Mouse (Mus musculus) skeletal muscle tissue, adult 2 months (tissue): ENCODE data around the gene Fam185a.
A peak's percentile ranks its signal among the peaks of the same experiment; 100 is the strongest.

Experiments
- DNase-seq: peaks from one replicate; pipeline ENCODE4 v3.0.0-alpha.2; 2012; ENCODE audit warnings: low read depth, low spot score

Fam185a gene

DNA sequence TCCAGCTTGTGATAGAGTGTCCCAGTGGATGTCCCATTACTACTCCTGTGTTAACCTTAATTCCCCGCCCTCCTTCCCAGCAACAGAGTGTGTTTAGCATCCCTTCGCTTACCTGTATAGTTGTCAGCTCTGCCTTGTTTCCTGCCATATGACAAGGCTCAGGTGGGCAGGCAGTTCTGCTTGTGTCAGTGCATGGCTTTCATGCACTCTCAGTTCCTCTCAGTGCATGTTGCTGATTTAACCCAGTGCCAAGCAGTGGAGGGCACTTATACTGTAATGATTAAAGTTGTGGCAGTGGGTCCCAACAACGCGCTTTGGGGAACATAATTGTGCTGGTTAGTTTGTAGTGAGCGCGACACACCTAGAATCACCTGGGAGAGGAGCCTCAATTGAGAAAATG, 1.9 kb downstream of the Fam185a start:
- no peak for DNase-seq

DNA sequence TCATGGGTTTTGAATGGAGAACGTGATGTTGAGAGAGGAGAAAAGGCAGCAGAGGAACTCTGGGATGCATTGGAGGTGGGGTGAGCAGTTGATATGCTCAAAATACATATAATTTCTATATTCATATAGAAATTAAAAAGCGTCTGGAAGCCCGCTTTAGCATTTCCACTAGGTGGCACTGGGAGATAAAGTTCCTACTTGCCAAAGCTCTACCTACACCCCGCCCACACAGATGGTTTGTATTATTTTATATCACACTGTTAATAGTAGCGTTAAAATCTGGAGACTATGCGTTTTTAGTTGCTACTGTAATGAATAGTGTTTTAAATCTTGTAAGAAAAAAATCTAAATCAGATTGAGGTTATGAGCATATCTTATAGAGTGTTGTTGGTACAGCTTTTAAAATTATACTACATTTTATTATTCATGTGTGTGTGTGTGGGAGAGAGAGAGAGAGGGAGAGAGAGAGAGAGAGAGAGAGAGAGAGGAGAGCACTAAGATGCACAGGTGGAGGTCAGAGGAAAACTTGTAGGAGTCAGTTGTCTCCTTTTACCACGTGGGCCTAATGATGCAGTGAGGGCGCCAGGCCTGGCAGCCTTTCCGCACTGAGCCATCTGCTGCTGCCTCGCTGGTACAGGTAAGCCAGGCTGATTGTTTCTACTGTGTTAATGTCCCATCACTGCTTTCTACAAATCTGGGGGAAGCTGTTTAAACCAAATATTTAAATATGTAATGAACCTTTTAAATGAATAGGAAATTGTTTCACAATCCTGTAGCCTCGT, 9.6 kb downstream of the Fam185a start:
- DNase-seq, result no peak

DNA sequence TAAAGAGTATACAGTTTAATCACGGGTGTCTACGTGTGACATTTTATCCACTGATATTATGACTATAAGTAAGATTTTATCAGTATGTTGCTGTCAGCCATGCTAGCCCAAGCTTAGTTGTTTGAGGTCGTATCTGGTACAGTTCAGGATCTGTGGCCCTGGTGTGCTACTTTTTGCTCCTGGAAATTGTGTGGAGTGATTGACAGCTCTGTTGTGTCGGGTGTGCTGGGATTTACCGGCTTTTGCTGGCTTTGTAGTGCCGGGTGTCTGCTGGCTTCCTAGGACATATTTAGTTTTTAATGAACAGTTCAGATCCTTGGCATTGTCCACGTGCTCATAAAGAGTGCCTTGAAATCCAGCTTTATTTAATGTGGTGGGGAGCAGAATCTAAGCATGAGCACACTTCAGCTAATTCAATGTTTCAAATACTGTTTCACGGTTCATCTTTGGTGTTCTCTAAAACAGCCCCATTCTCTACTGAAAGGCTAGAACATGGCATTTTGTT, 11.8 kb downstream of the Fam185a start:
- DNase-seq, result no peak

DNA sequence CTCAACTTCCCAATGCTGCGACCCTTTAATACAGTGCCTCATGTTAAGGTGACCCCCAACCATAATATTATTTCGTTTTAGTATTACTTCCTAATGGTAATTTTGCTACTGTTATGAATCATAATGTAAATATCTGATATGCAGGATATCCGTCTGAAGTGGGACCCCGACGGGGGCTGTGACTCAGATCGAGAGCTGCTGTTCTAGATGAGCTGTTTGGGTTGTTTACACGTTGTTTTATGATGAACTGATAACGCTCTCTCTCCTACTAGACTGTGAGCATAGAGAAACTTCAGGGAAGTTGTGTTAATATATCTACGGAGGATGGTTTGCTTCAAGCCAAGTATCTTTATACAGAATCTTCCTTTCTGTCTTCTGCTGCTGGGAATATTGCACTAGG, 13.7 kb downstream of the Fam185a start:
- no peak for DNase-seq

GRCm38 (mm10) chr5:21439446-21440110, 14.8 kb downstream of the Fam185a start:
- DNase-seq, result no peak

DNA sequence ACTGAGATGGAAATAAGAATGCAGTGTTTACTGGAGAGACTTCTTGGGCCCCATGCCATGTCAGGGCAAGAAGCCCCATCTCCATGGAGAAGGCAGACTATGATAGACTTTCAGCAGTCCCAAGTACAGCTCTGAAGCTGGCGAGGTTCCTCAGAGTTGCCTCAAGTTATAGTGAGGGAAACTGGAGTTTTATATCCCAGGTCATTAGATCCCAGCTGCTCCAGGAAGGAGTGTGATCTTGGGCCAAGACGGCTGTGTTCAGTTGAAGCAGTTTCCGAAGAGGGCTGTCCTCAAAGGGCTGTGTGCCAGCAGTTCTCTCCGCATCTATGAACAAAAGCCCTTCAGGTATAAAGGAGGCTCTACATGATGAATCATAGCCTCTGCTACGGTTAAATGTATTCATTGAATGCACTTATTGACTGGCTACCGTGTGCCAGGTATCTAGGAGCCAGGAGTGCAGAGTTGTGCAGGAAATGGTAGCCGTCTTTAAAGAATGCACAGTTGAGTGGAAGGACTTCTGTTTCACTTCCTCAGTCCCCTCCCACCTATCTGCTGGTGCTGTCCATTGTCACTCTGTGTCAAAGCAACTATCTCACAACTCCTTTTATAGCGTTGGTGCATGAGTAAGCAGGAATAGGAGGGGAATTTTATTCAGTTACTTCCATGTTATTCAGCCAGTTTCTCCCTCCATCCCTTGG, 16.2 kb downstream of the Fam185a start:
- DNase-seq, result peak; percentile 22

DNA sequence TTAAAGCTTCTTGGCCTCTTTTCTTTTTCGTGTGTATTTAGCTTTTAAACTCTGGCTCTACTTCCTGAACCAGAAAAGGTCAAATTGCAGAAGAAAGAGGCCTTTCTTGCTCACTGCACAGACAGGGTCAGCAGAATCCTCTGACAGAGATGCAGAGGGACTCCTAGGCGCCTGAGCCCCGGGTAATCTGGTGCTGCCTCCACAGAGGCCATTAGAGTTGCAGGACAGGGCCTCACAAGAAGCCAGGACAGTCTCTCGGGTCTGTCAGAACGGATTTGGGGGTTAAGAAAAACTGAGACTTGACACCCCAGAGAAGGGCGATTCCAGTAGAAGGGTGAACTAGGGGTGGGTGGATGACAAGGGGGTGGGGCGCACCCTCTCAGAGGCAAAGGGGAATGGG, 42.6 kb downstream of the Fam185a start:
- no peak for DNase-seq

DNA sequence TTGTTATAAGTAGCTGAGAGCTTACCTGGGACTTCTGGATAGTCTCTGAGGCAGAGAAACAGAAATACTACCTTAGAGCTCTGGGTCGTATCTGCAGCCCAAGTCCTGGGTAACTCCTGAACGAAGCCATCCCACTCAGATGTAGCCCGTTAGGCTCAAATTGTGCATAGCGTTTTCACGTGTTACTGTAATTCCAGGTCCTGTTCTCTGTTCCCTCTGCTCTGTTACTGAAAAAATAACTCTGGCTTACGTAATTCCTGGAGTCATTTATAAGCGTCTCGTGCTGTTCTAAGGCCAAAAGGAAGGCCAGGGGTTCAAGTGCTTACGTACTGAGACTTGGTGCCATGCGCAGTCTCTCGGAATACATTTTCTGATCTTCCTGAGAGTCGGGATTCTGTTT, 43.3 kb downstream of the Fam185a start:
- DNase-seq, result no peak

DNA sequence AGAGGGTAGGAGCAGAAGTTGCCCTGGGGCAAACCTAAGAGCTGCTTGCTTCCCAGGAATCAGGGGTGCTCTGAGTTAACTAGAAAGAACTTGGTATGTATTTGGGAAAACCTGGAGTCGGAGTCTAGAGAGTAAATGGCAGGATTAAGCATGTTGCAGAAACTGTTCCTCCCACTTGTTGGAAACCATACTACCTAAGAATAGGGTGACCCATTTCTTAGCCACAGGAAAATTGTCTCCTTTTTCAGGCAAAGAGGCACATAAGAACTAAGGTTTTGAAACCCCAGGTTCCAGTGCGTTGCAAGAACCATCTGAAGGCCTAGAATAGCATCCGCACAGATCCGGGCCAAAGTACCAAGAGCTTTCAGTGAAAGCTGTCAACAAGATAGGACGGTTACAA, 53.7 kb downstream of the Fam185a start:
- no peak for DNase-seq

DNA sequence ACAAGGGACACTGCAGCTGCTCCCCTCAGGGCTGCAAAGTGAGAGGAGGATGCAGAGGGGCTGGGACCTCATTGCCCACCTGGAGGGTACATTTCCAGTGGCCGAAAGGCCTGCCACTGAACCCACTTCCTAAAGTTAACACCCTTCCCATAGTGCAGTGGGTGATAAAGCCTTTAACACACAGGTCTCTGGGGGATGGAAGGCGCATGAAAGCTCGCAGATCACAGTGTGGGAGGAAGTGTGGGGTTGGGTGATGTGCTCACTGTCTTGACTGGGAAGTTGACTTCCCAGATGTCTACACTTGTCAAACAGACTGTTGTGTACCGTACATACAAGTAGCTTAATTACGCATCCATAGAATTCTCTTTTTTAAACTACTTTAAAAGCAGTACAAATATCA, 55.0 kb downstream of the Fam185a start:
- no peak for DNase-seq

- DNase-seq, result no peak
Observed at GRCm38 (mm10) chr5:21481521-21481920, 56.8 kb downstream of the Fam185a start.

- no peak for DNase-seq
Observed at GRCm38 (mm10) chr5:21482446-21483222, 57.9 kb downstream of the Fam185a start.

GRCm38 (mm10) chr5:21483275-21483674, 58.5 kb downstream of the Fam185a start:
- no peak for DNase-seq

GRCm38 (mm10) chr5:21485197-21485829, 60.6 kb downstream of the Fam185a start:
- no peak for DNase-seq

DNA sequence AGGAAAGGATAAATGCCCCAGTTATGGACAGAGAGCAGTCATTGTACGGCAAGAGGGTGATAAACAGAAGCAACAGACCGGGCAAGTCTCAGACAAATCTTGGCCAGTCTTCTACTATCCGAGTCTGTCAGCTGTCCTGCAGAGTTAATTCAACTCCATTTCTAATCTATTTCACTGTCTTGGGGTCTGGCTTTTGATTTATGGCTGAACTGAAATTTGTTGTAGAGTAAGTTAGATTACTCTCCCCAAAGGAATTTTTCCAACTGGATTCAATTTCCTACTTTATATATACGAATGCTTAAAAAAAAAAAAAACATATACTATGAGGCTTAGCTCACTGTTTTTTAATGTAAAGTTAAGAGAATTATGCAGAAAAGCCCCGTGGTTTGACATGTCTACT, 62.0 kb downstream of the Fam185a start:
- DNase-seq, result no peak

- DNase-seq, result peak; percentile 31
Observed at GRCm38 (mm10) chr5:21487306-21487705, 62.5 kb downstream of the Fam185a start.

GRCm38 (mm10) chr5:21487716-21488115, 63.0 kb downstream of the Fam185a start:
- no peak for DNase-seq

- no peak for DNase-seq
Observed at GRCm38 (mm10) chr5:21488506-21488905, 63.7 kb downstream of the Fam185a start.

DNA sequence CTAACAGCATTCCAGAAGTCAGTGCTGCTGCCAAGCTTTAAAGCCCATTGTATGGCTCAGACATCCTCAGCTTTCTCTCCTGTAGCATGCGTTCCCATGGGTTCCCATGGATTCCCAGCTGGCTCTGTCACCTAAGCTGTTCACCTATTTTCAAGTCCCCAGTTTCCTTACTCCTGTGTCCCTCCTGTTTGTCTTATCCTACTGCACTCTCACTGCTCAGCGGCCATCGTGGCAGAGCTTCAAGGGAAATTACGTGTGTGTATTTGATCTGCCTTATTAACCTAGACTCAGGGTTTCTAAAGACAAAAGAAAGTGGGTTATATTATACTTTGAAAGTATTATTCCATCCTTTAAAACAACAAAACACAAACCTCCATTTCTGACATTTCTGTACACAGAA, 64.4 kb downstream of the Fam185a start:
- DNase-seq, result no peak

DNA sequence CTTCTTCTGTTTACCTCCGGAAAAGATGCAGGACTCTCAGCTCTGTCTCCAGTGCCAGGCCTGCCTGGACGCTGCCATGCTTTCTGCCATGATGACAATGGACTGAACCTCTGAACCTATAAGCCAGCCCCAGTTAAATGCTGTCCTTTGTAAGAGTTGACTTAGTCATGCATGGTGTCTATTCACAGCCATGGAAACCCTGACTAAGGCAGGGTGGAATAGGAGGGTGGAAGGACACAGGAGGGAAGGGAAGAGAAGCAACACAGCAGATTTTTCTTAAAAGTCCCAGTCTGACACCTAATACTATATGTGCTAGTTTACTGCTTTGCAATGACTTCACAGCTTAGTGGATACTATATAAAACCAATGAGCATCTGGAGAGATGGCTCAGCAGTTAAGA, 66.7 kb downstream of the Fam185a start:
- no peak for DNase-seq

DNA sequence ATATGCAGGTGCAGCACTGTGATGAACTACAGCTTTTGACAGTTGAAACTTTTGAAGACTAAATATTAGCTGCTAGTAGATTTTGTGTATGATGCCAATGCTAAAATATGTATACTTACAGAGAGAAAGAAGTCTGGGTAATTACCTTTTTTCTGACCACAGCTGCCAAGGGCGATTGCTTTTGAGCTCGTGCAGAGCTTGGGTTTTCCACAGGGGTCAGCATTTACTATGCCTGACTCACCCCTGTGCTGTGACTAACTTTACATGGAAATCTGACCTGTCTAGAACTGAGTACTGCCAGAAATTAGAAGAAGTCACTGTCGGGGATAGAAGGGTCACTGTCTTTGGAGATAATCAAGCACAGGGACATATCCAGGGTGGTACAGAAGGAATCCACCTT, 67.5 kb downstream of the Fam185a start:
- DNase-seq, result no peak
